Mouse (Mus musculus) heart, postnatal 4 days (tissue): ENCODE results near the gene Rab11fip3. TPM values are rescaled to one million over a fixed set of nuclear protein-coding genes. Genes with fewer than 3 reads are reported as not detected.

Experiments
- DNase-seq: peaks from one replicate; pipeline ENCODE4 v3.0.0; 2021
- total RNA-seq, 2 experiments: library from RNA; stranded (reverse); gene quantifications; 2 replicates each; pipeline ENCODE4 v1.2.3; 2021

The Rab11fip3 gene
- total RNA-seq, 2 experiments from 2014 or later, result 21.0 to 22.9 TPM

GRCm38 (mm10) chr17:25985306-25986294, 83.8 kb downstream of the Rab11fip3 start, which contains the start of gene Capn15:
TSS of gene Capn15 (minus strand) at chr17:25985796.
- DNase-seq, result peak; percentile 94

- DNase-seq, result no peak
These were observed 84.6 kb downstream of the Rab11fip3 start for GRCm38 (mm10) chr17:25984556-25985305.

- DNase-seq, result no peak
These were observed 85.3 kb downstream of the Rab11fip3 start for GRCm38 (mm10) chr17:25984066-25984465.

- no peak for DNase-seq
These were observed 86.4 kb downstream of the Rab11fip3 start for GRCm38 (mm10) chr17:25982913-25983312.

GRCm38 (mm10) chr17:25980854-25981253, 88.5 kb downstream of the Rab11fip3 start:
- peak; percentile 23 for DNase-seq

- no peak for DNase-seq
These were observed 89.3 kb downstream of the Rab11fip3 start for GRCm38 (mm10) chr17:25979829-25980738.

GRCm38 (mm10) chr17:25970954-25971707, 98.2 kb downstream of the Rab11fip3 start:
- no peak for DNase-seq

- DNase-seq, result no peak
These were observed 98.9 kb downstream of the Rab11fip3 start for GRCm38 (mm10) chr17:25970448-25970847.

- DNase-seq, result no peak
These were observed 101.2 kb downstream of the Rab11fip3 start for GRCm38 (mm10) chr17:25968176-25968575.

- peak; percentile 43 for DNase-seq
These were observed 101.7 kb downstream of the Rab11fip3 start for GRCm38 (mm10) chr17:25967652-25968051.

GRCm38 (mm10) chr17:25964271-25964670, 105.1 kb downstream of the Rab11fip3 start:
- no peak for DNase-seq

GRCm38 (mm10) chr17:25962413-25962905, 106.9 kb downstream of the Rab11fip3 start:
- DNase-seq, result no peak

- no peak for DNase-seq
These were observed 107.8 kb downstream of the Rab11fip3 start for GRCm38 (mm10) chr17:25961566-25961965.

GRCm38 (mm10) chr17:25959630-25960467, 109.5 kb downstream of the Rab11fip3 start:
- no peak for DNase-seq

- no peak for DNase-seq
These were observed 110.4 kb downstream of the Rab11fip3 start for GRCm38 (mm10) chr17:25958771-25959494.

GRCm38 (mm10) chr17:25957586-25958051, 111.7 kb downstream of the Rab11fip3 start:
- DNase-seq, result no peak

- no peak for DNase-seq
These were observed 112.7 kb downstream of the Rab11fip3 start for GRCm38 (mm10) chr17:25956631-25957030.

GRCm38 (mm10) chr17:25956201-25956600, 113.2 kb downstream of the Rab11fip3 start:
- DNase-seq, result no peak

- no peak for DNase-seq
These were observed 113.6 kb downstream of the Rab11fip3 start for GRCm38 (mm10) chr17:25955736-25956135.
